In the genomic region with DNA sequence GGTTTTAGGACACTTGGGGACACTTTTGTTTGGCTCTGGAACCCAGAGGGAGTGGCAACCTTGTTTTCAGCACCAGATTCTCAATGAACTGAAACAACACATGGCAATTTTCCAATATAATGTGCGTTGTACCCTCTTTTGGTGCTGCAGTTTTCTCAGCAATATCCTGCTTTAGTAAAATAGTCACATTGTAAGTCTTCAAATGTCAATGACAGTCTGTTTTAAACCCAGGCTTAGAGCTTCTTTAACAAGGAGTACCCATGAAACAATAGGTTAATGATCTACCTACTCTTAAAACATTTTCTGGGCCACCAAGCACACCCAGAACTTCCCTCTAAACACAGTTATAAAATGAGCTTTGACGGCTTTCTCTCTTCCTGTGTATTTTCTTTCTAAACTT, we compare ENCODE assay signal across 14 mouse cellular contexts.
"Had no signal": no experiment of that assay in that cellular context is flagged by ENCODE, and none has a peak within 500 bp of the region (broad histone marks: within the 10 kb centered on the region; RNA-seq: fewer than 3 reads in every experiment).

No protein-coding gene starts in this region.

- H3K4me3 ChIP-seq: hindbrain, embryonic 15.5 days; limb, embryonic 12.5 days; limb, embryonic 15.5 days; liver, embryonic 13.5 days had no signal

- ATAC-seq: intestine, postnatal 0 days had no signal

- H3K27me3 ChIP-seq: hindbrain, embryonic 15.5 days; limb, embryonic 12.5 days; limb, embryonic 15.5 days; liver, embryonic 13.5 days had no signal

- H3K9me3 ChIP-seq: hindbrain, embryonic 15.5 days; limb, embryonic 12.5 days; limb, embryonic 15.5 days; liver, embryonic 13.5 days had no signal

- H3K9ac ChIP-seq: hindbrain, embryonic 15.5 days; limb, embryonic 12.5 days; limb, embryonic 15.5 days; liver, embryonic 13.5 days had no signal

- H3K36me3 ChIP-seq: hindbrain, embryonic 15.5 days; limb, embryonic 12.5 days; limb, embryonic 15.5 days; liver, embryonic 13.5 days had no signal

- H3K4me2 ChIP-seq: hindbrain, embryonic 15.5 days; limb, embryonic 12.5 days; limb, embryonic 15.5 days; liver, embryonic 13.5 days; midbrain, embryonic 11.5 days had no signal

- H3K4me1 ChIP-seq: hindbrain, embryonic 15.5 days; limb, embryonic 12.5 days; limb, embryonic 15.5 days; liver, embryonic 13.5 days had no signal

- H3K27ac ChIP-seq: hindbrain, embryonic 15.5 days; limb, embryonic 12.5 days; limb, embryonic 15.5 days; liver, embryonic 13.5 days had no signal

- DNase-seq: left cerebral cortex, postnatal 4 days; liver, embryonic 13.5 days; lung, adult 2 months; lung, postnatal 14 days; lung, postnatal 4 days; midbrain, embryonic 14.5 days; thymus, adult 2 months; thymus, postnatal 14 days; thymus, postnatal 4 days had no signal
